Mouse (Mus musculus) adrenal gland, adult (tissue): ENCODE measurements around the gene Nfib.

Experiments used
- DNase-seq, 2 experiments: peaks; one replicate each; pipeline ENCODE4 v3.0.0; 2022 to 2023; ENCODE audit warnings: low spot score in 1 of 2; ENCODE audit not compliant: inconsistent age in 2 of 2

The Nfib gene

GRCm38 (mm10) chr4:82593681-82594666 is 111.6 kb downstream of the Nfib start:
- no peak for DNase-seq

- DNase-seq: no peak
Measured at GRCm38 (mm10) chr4:82592086-82593030, 113.2 kb downstream of the Nfib start.

GRCm38 (mm10) chr4:82589345-82589890 is 116.1 kb downstream of the Nfib start:
- peak; percentile 33 to 75 for DNase-seq

GRCm38 (mm10) chr4:82588718-82589117 is 116.8 kb downstream of the Nfib start:
- DNase-seq: no peak

- no peak for DNase-seq
Measured at GRCm38 (mm10) chr4:82587146-82587870, 118.2 kb downstream of the Nfib start.

GRCm38 (mm10) chr4:82586637-82587036 is 118.9 kb downstream of the Nfib start:
- DNase-seq: no peak

GRCm38 (mm10) chr4:82585536-82585935 is 120.0 kb downstream of the Nfib start:
- DNase-seq: no peak

GRCm38 (mm10) chr4:82585056-82585455 is 120.5 kb downstream of the Nfib start:
- DNase-seq: no peak

GRCm38 (mm10) chr4:82584548-82584947 is 121.0 kb downstream of the Nfib start:
- DNase-seq: no peak

- no peak for DNase-seq
Measured at GRCm38 (mm10) chr4:82573291-82573605, 132.3 kb downstream of the Nfib start.

- no peak for DNase-seq
Measured at GRCm38 (mm10) chr4:82572410-82573290, 132.9 kb downstream of the Nfib start.

GRCm38 (mm10) chr4:82558816-82559215 is 146.7 kb downstream of the Nfib start:
- no peak for DNase-seq

GRCm38 (mm10) chr4:82555673-82556171 is 149.8 kb downstream of the Nfib start:
- DNase-seq: no peak

GRCm38 (mm10) chr4:82553658-82554057 is 151.9 kb downstream of the Nfib start:
- DNase-seq: no peak

GRCm38 (mm10) chr4:82552238-82552637 is 153.3 kb downstream of the Nfib start:
- peak in 1 of 2 experiments; percentile 47 for DNase-seq

- DNase-seq: peak in 1 of 2 experiments; percentile 57
Measured at GRCm38 (mm10) chr4:82549762-82550380, 155.7 kb downstream of the Nfib start.

- no peak for DNase-seq
Measured at GRCm38 (mm10) chr4:82548247-82548646, 157.3 kb downstream of the Nfib start.

- DNase-seq: no peak
Measured at GRCm38 (mm10) chr4:82543936-82544335, 161.6 kb downstream of the Nfib start.

GRCm38 (mm10) chr4:82543398-82543740 is 162.2 kb downstream of the Nfib start:
- DNase-seq: no peak
